Mouse (Mus musculus) neural tube, embryonic 14.5 days (tissue): ENCODE data around the gene Olfr95. TPM values are rescaled to one million over a fixed set of nuclear protein-coding genes. Genes with fewer than 3 reads are reported as not detected.
"Not testable (repeated sequence)": the region's sequence is repeated elsewhere in the genome, so short reads cannot be mapped to it uniquely, and the experiment has no call there.

Experiments used
- ATAC-seq: fragments of 200-750 bp; cut with Nextera tagmentation; 2 replicates; pipeline ENCODE4 v1.8.0; 2017; ENCODE audit warnings: low read depth, mild to moderate bottlenecking, moderate TSS enrichment, moderate library complexity
- H3K27ac ChIP-seq: fragments of 300-500 bp; sonication (generic); 2 replicates; pipeline ENCODE4 v1.5.1; 2014; ENCODE audit warnings: low read depth, mild to moderate bottlenecking, control low read depth, low read length, moderate library complexity, mixed read lengths
- H3K27me3 ChIP-seq: fragments of 300-500 bp; sonication (generic); 2 replicates; pipeline ENCODE4 v1.6.1; 2014; ENCODE audit warnings: low read length; ENCODE audit not compliant: control insufficient read depth, insufficient read depth
- H3K36me3 ChIP-seq: fragments of 300-500 bp; sonication (generic); 2 replicates; pipeline ENCODE4 v1.6.1; 2014; ENCODE audit warnings: low read length, mixed read lengths; ENCODE audit not compliant: control insufficient read depth, insufficient read depth
- H3K4me1 ChIP-seq: fragments of 300-500 bp; sonication (generic); 2 replicates; pipeline ENCODE4 v1.6.1; 2014; ENCODE audit warnings: low read length; ENCODE audit not compliant: control insufficient read depth, insufficient read depth
- H3K4me2 ChIP-seq: fragments of 300-500 bp; sonication (generic); 2 replicates; pipeline ENCODE4 v1.6.1; 2014; ENCODE audit warnings: mild to moderate bottlenecking, low read depth, low read length, control low read depth
- H3K4me3 ChIP-seq: fragments of 300-500 bp; sonication (generic); 2 replicates; pipeline ENCODE4 v1.5.1; 2014; ENCODE audit warnings: low read depth, low read length, control low read depth, mixed read lengths
- H3K9ac ChIP-seq: fragments of 300-500 bp; sonication (generic); replicated peaks from 2 replicates; pipeline ENCODE4 v1.6.1; 2014; ENCODE audit warnings: low read depth, mild to moderate bottlenecking, control low read depth, low read length, mixed read lengths
- H3K9me3 ChIP-seq: fragments of 300-500 bp; sonication (generic); 2 replicates; pipeline ENCODE4 v1.6.1; 2016; ENCODE audit warnings: low read length; ENCODE audit not compliant: control insufficient read depth
- WGBS: fragments of 180-500 bp; shearing (Covaris S2); extraction: QIAGEN DNeasy Blood & Tissue Kit; methylation state at CpG from one replicate; pipeline ENCODE4 v1.1.7; 2014; 5-methylcytosine and 5-hydroxymethylcytosine counted together
- polyA plus RNA-seq: library from polyadenylated mRNA; unstranded; fragments of >200 nt; fragmentation: Nextera tagmentation; extraction: Ambion mirVana; gene quantifications from 2 replicates; pipeline ENCODE4 v1.2.1, GENCODE M21; 2014

Olfr95 gene
- 0.05 TPM in 1 of 2 replicates, not detected in the other for polyA plus RNA-seq

- Histone ChIP-seq H3K27me3 (no peaks in the 10 kb centered on the region), H3K36me3 (no peaks in the 10 kb centered on the region), H3K9ac (no peak within 1 kb of the TSS), H3K4me2 (no peak within 1 kb of the TSS), H3K4me1 (no peaks in the 10 kb centered on the region), H3K27ac (no peak within 1 kb of the TSS), H3K4me3 (no peak within 1 kb of the TSS), H3K9me3 (no peaks in the 10 kb centered on the region)
- no peak for ATAC-seq
- WGBS = 82% methylated on average over 3 of the region's 3 CpGs
These were observed at the start of gene Olfr95 for GRCm38 (mm10) chr17:37213018-37213417. Gene Olfr95, minus strand, starts transcription at chr17:37213118.

- H3K27me3 ChIP-seq = no peaks in the 10 kb centered on the region
- H3K36me3 ChIP-seq = no peaks in the 10 kb centered on the region
- H3K4me1 ChIP-seq = no peaks in the 10 kb centered on the region
- no peak for ATAC-seq
- no peak overlapping the region for H3K4me3 ChIP-seq
- no peak overlapping the region for H3K9ac ChIP-seq
- H3K4me2 ChIP-seq = no peak overlapping the region
- no peak overlapping the region for H3K27ac ChIP-seq
- 15% methylated on average over 1 of the region's 1 CpGs for WGBS
- no peaks in the 10 kb centered on the region for H3K9me3 ChIP-seq
These were observed 37.6 kb upstream of the Olfr95 start for GRCm38 (mm10) chr17:37250544-37250943.

GRCm38 (mm10) chr17:37249460-37249859 is 36.5 kb upstream of the Olfr95 start:
- H3K9ac ChIP-seq = no peak overlapping the region
- H3K9me3 ChIP-seq = no peaks in the 10 kb centered on the region
- no peaks in the 10 kb centered on the region for H3K4me1 ChIP-seq
- no peak overlapping the region for H3K4me2 ChIP-seq
- H3K36me3 ChIP-seq = no peaks in the 10 kb centered on the region
- H3K27ac ChIP-seq = no peak overlapping the region
- no peaks in the 10 kb centered on the region for H3K27me3 ChIP-seq
- no peak overlapping the region for H3K4me3 ChIP-seq
- no peak for ATAC-seq

- Histone ChIP-seq H3K27me3 (no peaks in the 10 kb centered on the region), H3K9ac (no peak overlapping the region), H3K4me2 (no peak overlapping the region), H3K4me1 (no peaks in the 10 kb centered on the region), H3K36me3 (no peaks in the 10 kb centered on the region), H3K9me3 (no peaks in the 10 kb centered on the region), H3K27ac (no peak overlapping the region), H3K4me3 (no peak overlapping the region)
- WGBS = 41% methylated on average over 5 of the region's 5 CpGs
- ATAC-seq = no peak
These were observed 33.8 kb upstream of the Olfr95 start for GRCm38 (mm10) chr17:37246715-37247114.

GRCm38 (mm10) chr17:37242198-37242597 is 29.3 kb upstream of the Olfr95 start:
- Histone ChIP-seq H3K9me3 (no peaks in the 10 kb centered on the region), H3K4me1 (no peaks in the 10 kb centered on the region), H3K4me3 (no peak overlapping the region), H3K27me3 (no peaks in the 10 kb centered on the region), H3K27ac (no peak overlapping the region), H3K9ac (no peak overlapping the region), H3K4me2 (no peak overlapping the region), H3K36me3 (no peaks in the 10 kb centered on the region)
- ATAC-seq = no peak
- 59% methylated on average over 3 of the region's 3 CpGs for WGBS

- H3K4me3 ChIP-seq, H3K9ac ChIP-seq, H3K36me3 ChIP-seq, H3K4me1 ChIP-seq, H3K9me3 ChIP-seq, ATAC-seq, H3K27me3 ChIP-seq, H3K27ac ChIP-seq, H3K4me2 ChIP-seq: not testable (repeated sequence)
- 88% methylated on average over 2 of the region's 2 CpGs for WGBS
These were observed 24.3 kb upstream of the Olfr95 start, which contains the start of gene Olfr97 for GRCm38 (mm10) chr17:37237230-37237629. Gene Olfr97, minus strand, starts transcription at chr17:37237330.

- H3K9ac ChIP-seq = no peak overlapping the region
- H3K4me3 ChIP-seq = no peak overlapping the region
- H3K9me3 ChIP-seq = no peaks in the 10 kb centered on the region
- H3K27ac ChIP-seq = no peak overlapping the region
- no peaks in the 10 kb centered on the region for H3K36me3 ChIP-seq
- H3K27me3 ChIP-seq = no peaks in the 10 kb centered on the region
- no peaks in the 10 kb centered on the region for H3K4me1 ChIP-seq
- WGBS = 39% methylated on average over 1 of the region's 1 CpGs
- H3K4me2 ChIP-seq = no peak overlapping the region
- no peak for ATAC-seq
These were observed 9.0 kb upstream of the Olfr95 start for GRCm38 (mm10) chr17:37221879-37222278.

- no peaks in the 10 kb centered on the region for H3K36me3 ChIP-seq
- no peak for ATAC-seq
- H3K27ac ChIP-seq = no peak within 1 kb of the TSS
- H3K4me3 ChIP-seq = no peak within 1 kb of the TSS
- no peaks in the 10 kb centered on the region for H3K27me3 ChIP-seq
- no peaks in the 10 kb centered on the region for H3K4me1 ChIP-seq
- H3K9ac ChIP-seq = no peak within 1 kb of the TSS
- H3K9me3 ChIP-seq = no peaks in the 10 kb centered on the region
- 71% methylated on average over 4 of the region's 4 CpGs for WGBS
- H3K4me2 ChIP-seq = no peak within 1 kb of the TSS
These were observed 6.9 kb upstream of the Olfr95 start, which contains the start of gene Olfr96 for GRCm38 (mm10) chr17:37219846-37220245. Gene Olfr96, plus strand, starts transcription at chr17:37220146.

- ATAC-seq = no peak
- WGBS = 92% methylated on average over 3 of the region's 3 CpGs
- Histone ChIP-seq H3K27ac (no peak overlapping the region), H3K9me3 (no peaks in the 10 kb centered on the region), H3K9ac (no peak overlapping the region), H3K27me3 (no peaks in the 10 kb centered on the region), H3K36me3 (no peaks in the 10 kb centered on the region), H3K4me2 (no peak overlapping the region), H3K4me1 (no peaks in the 10 kb centered on the region), H3K4me3 (no peak overlapping the region)
These were observed 5.6 kb upstream of the Olfr95 start for GRCm38 (mm10) chr17:37218486-37218885.
